Mouse (Mus musculus): Measurements from ENCODE around the gene Tmem117.

The Tmem117 gene

GRCm38 (mm10) chr15:94628830-94629601 lies at the start of gene Tmem117:
Gene Tmem117 (plus strand): TSS chr15:94629232.
- peak; percentile 53 for DNase-seq

GRCm38 (mm10) chr15:94582000-94582593 lies 46.9 kb upstream of the Tmem117 start:
- peak; percentile 75 for DNase-seq

GRCm38 (mm10) chr15:94583153-94583552 lies 45.9 kb upstream of the Tmem117 start:
- DNase-seq = no peak

- no peak for DNase-seq
Measured at GRCm38 (mm10) chr15:94584738-94585137, 44.3 kb upstream of the Tmem117 start.

- DNase-seq = no peak
Measured at GRCm38 (mm10) chr15:94587826-94588715, 41.0 kb upstream of the Tmem117 start.

- DNase-seq = peak; percentile 98
Measured at GRCm38 (mm10) chr15:94589219-94590075, 39.6 kb upstream of the Tmem117 start, which contains the start of gene Twf1. Gene Twf1 (minus strand): TSS chr15:94589889.

- no peak for DNase-seq
Measured at GRCm38 (mm10) chr15:94590083-94590482, 38.9 kb upstream of the Tmem117 start.

GRCm38 (mm10) chr15:94591356-94591755 lies 37.7 kb upstream of the Tmem117 start:
- no peak for DNase-seq

GRCm38 (mm10) chr15:94593586-94593985 lies 35.4 kb upstream of the Tmem117 start:
- peak; percentile 87 for DNase-seq

- no peak for DNase-seq
Measured at GRCm38 (mm10) chr15:94600145-94600707, 28.8 kb upstream of the Tmem117 start.

- DNase-seq = peak; percentile 74
Measured at GRCm38 (mm10) chr15:94601339-94601738, 27.7 kb upstream of the Tmem117 start.

- DNase-seq = no peak
Measured at GRCm38 (mm10) chr15:94602441-94602840, 26.6 kb upstream of the Tmem117 start.

GRCm38 (mm10) chr15:94607768-94608167 lies 21.3 kb upstream of the Tmem117 start:
- DNase-seq = no peak

- no peak for DNase-seq
Measured at GRCm38 (mm10) chr15:94616036-94616435, 13.0 kb upstream of the Tmem117 start.

GRCm38 (mm10) chr15:94620909-94621308 lies 8.1 kb upstream of the Tmem117 start:
- DNase-seq = no peak

- DNase-seq = no peak
Measured at GRCm38 (mm10) chr15:94628463-94628829, 586 bp upstream of the Tmem117 start.

GRCm38 (mm10) chr15:94630553-94630952 lies 1.5 kb downstream of the Tmem117 start:
- DNase-seq = no peak

GRCm38 (mm10) chr15:94634524-94634923 lies 5.5 kb downstream of the Tmem117 start:
- no peak for DNase-seq

- DNase-seq = no peak
Measured at GRCm38 (mm10) chr15:94638207-94638606, 9.2 kb downstream of the Tmem117 start.

- peak; percentile 44 for DNase-seq
Measured at GRCm38 (mm10) chr15:94639126-94639525, 10.1 kb downstream of the Tmem117 start.

- no peak for DNase-seq
Measured at GRCm38 (mm10) chr15:94646012-94646411, 17.0 kb downstream of the Tmem117 start.

- DNase-seq = no peak
Measured at GRCm38 (mm10) chr15:94648430-94648829, 19.4 kb downstream of the Tmem117 start.

All from kidney, adult 9 months (tissue).